Mouse (Mus musculus) limb, embryonic 12.5 days (tissue): ENCODE results near the gene Zmiz1. TPM values are rescaled to one million over a fixed set of nuclear protein-coding genes. Genes with fewer than 3 reads are reported as not detected.

ENCODE experiments used
- ATAC-seq: fragments of 200-750 bp; cut with Nextera tagmentation; 2 replicates; pipeline ENCODE4 v1.8.0; 2017; ENCODE audit warnings: low read depth, moderate TSS enrichment; ENCODE audit not compliant: insufficient number of reproducible peaks, insufficient read depth, low FRiP score, low TSS enrichment
- H3K27ac ChIP-seq: fragments of 300-500 bp; sonication (generic); 2 replicates; pipeline ENCODE4 v1.5.1; 2016; ENCODE audit warnings: mild to moderate bottlenecking, moderate library complexity
- H3K27me3 ChIP-seq: fragments of 300-500 bp; sonication (generic); 2 replicates; pipeline ENCODE4 v1.6.1; 2016; ENCODE audit warnings: mild to moderate bottlenecking, moderate library complexity
- H3K36me3 ChIP-seq: fragments of 300-500 bp; sonication (generic); 2 replicates; pipeline ENCODE4 v1.6.1; 2016; ENCODE audit warnings: mild to moderate bottlenecking, moderate library complexity
- H3K4me1 ChIP-seq: fragments of 300-500 bp; sonication (generic); replicated peaks from 2 replicates; pipeline ENCODE4 v1.6.1; 2016
- H3K4me2 ChIP-seq: fragments of 300-500 bp; sonication (generic); 2 replicates; pipeline ENCODE4 v1.6.1; 2016; ENCODE audit warnings: mild to moderate bottlenecking, moderate library complexity
- H3K4me3 ChIP-seq: fragments of 300-500 bp; sonication (generic); replicated peaks from 2 replicates; pipeline ENCODE4 v1.5.1; 2016; ENCODE audit warnings: mild to moderate bottlenecking
- H3K9ac ChIP-seq: fragments of 300-500 bp; sonication (generic); replicated peaks from 2 replicates; pipeline ENCODE4 v1.6.1; 2016; ENCODE audit warnings: mild to moderate bottlenecking, moderate library complexity
- H3K9me3 ChIP-seq: fragments of 300-500 bp; sonication (generic); 2 replicates; pipeline ENCODE4 v1.6.1; 2016; ENCODE audit warnings: mild to moderate bottlenecking, moderate library complexity
- WGBS: fragments of 180-500 bp; shearing (Covaris S2); methylation state at CpG from one replicate; pipeline ENCODE4 v1.1.7; 2016; 5-methylcytosine and 5-hydroxymethylcytosine counted together
- polyA plus RNA-seq: library from polyadenylated mRNA; unstranded; fragments of >200 nt; fragmentation: Nextera tagmentation; extraction: Ambion mirVana; gene quantifications from 2 replicates; pipeline ENCODE4 v1.2.1, GENCODE M21; 2016

The Zmiz1 gene
- polyA plus RNA-seq, 1 experiment from 2014 or later = 53.4 TPM

- Histone ChIP-seq H3K9ac (no peak overlapping the region), H3K27ac (no peak overlapping the region), H3K4me3 (no peak overlapping the region), H3K4me1 (peaks cover 18% of the 10 kb centered on the region), H3K4me2 (no peak overlapping the region), H3K27me3 (no peaks in the 10 kb centered on the region), H3K9me3 (no peaks in the 10 kb centered on the region), H3K36me3 (peaks cover 84% of the 10 kb centered on the region)
- 84% methylated on average over 2 of the region's 2 CpGs for WGBS
- ATAC-seq = no peak
Observed at GRCm38 (mm10) chr14:25538522-25538921, 79.5 kb downstream of the Zmiz1 start.

GRCm38 (mm10) chr14:25539493-25540116 lies 80.6 kb downstream of the Zmiz1 start:
- no peak overlapping the region for H3K9ac ChIP-seq
- H3K4me2 ChIP-seq = no peak overlapping the region
- H3K9me3 ChIP-seq = no peaks in the 10 kb centered on the region
- H3K36me3 ChIP-seq = peaks cover 86% of the 10 kb centered on the region
- no peak for ATAC-seq
- H3K27me3 ChIP-seq = no peaks in the 10 kb centered on the region
- 82% methylated on average over 10 of the region's 10 CpGs for WGBS
- H3K4me1 ChIP-seq = peaks cover 8% of the 10 kb centered on the region
- H3K27ac ChIP-seq = 0 out of 2 replicates have a peak overlapping the region, but pooled peaks have one; percentile 50
- H3K4me3 ChIP-seq = no peak overlapping the region

- Histone ChIP-seq H3K27me3 (no peaks in the 10 kb centered on the region), H3K9me3 (no peaks in the 10 kb centered on the region), H3K4me2 (no peak overlapping the region), H3K36me3 (peaks cover 86% of the 10 kb centered on the region), H3K9ac (no peak overlapping the region), H3K4me1 (peaks cover 6% of the 10 kb centered on the region), H3K27ac (0 out of 2 replicates have a peak overlapping the region, but pooled peaks have one; percentile 1), H3K4me3 (no peak overlapping the region)
- WGBS = 78% methylated on average over 4 of the region's 4 CpGs
- no peak for ATAC-seq
Observed at GRCm38 (mm10) chr14:25540172-25540571, 81.2 kb downstream of the Zmiz1 start.

GRCm38 (mm10) chr14:25541213-25541612 lies 82.2 kb downstream of the Zmiz1 start:
- Histone ChIP-seq H3K4me2 (no peak overlapping the region), H3K27me3 (no peaks in the 10 kb centered on the region), H3K9me3 (no peaks in the 10 kb centered on the region), H3K27ac (no peak overlapping the region), H3K4me3 (no peak overlapping the region), H3K4me1 (peaks cover 16% of the 10 kb centered on the region), H3K9ac (no peak overlapping the region), H3K36me3 (peaks cover 86% of the 10 kb centered on the region)
- WGBS = 79% methylated on average over 5 of the region's 5 CpGs
- ATAC-seq = no peak

- peaks cover 86% of the 10 kb centered on the region for H3K36me3 ChIP-seq
Observed at GRCm38 (mm10) chr14:25543098-25543497, 84.1 kb downstream of the Zmiz1 start.

GRCm38 (mm10) chr14:25543927-25544326 lies 84.9 kb downstream of the Zmiz1 start:
- Histone ChIP-seq H3K4me2 (no peak overlapping the region), H3K9ac (no peak overlapping the region), H3K4me3 (no peak overlapping the region), H3K9me3 (no peaks in the 10 kb centered on the region), H3K36me3 (peaks cover 87% of the 10 kb centered on the region), H3K27ac (no peak overlapping the region), H3K27me3 (no peaks in the 10 kb centered on the region), H3K4me1 (peaks cover 43% of the 10 kb centered on the region)
- ATAC-seq = no peak
- 89% methylated on average over 4 of the region's 4 CpGs for WGBS

More at GRCm38 (mm10) chr14:25543098-25543497, 84.1 kb downstream of the Zmiz1 start:
- 89% methylated on average over 4 of the region's 4 CpGs for WGBS
- H3K4me1 ChIP-seq = peaks cover 35% of the 10 kb centered on the region
- no peaks in the 10 kb centered on the region for H3K9me3 ChIP-seq
- no peak for ATAC-seq
- no peak overlapping the region for H3K4me2 ChIP-seq
- no peak overlapping the region for H3K4me3 ChIP-seq
- H3K9ac ChIP-seq = no peak overlapping the region
- no peak overlapping the region for H3K27ac ChIP-seq
- no peaks in the 10 kb centered on the region for H3K27me3 ChIP-seq

GRCm38 (mm10) chr14:25546852-25547621 lies 88.1 kb downstream of the Zmiz1 start:
- Histone ChIP-seq H3K27me3 (no peaks in the 10 kb centered on the region), H3K4me2 (peak overlapping the region; percentile 17; the same call in 1 of the 2 replicates), H3K9me3 (no peaks in the 10 kb centered on the region), H3K27ac (peak overlapping the region; percentile 85), H3K4me1 (peaks cover 70% of the 10 kb centered on the region), H3K4me3 (no peak overlapping the region), H3K9ac (no peak overlapping the region), H3K36me3 (peaks cover 78% of the 10 kb centered on the region)
- peak; percentile 67 for ATAC-seq
- WGBS = 38% methylated on average over 14 of the region's 14 CpGs

GRCm38 (mm10) chr14:25547882-25548281 lies 88.9 kb downstream of the Zmiz1 start:
- Histone ChIP-seq H3K4me2 (no peak overlapping the region), H3K9ac (no peak overlapping the region), H3K9me3 (no peaks in the 10 kb centered on the region), H3K4me3 (no peak overlapping the region), H3K27ac (peak overlapping the region; percentile 85), H3K27me3 (no peaks in the 10 kb centered on the region), H3K36me3 (peaks cover 87% of the 10 kb centered on the region), H3K4me1 (peaks cover 75% of the 10 kb centered on the region)
- WGBS = 66% methylated on average over 9 of the region's 9 CpGs
- no peak for ATAC-seq

GRCm38 (mm10) chr14:25548650-25549049 lies 89.7 kb downstream of the Zmiz1 start:
- Histone ChIP-seq H3K9me3 (no peaks in the 10 kb centered on the region), H3K27me3 (no peaks in the 10 kb centered on the region), H3K4me2 (no peak overlapping the region), H3K36me3 (peaks cover 89% of the 10 kb centered on the region), H3K4me3 (no peak overlapping the region), H3K27ac (peak overlapping the region; percentile 37; the same call in 1 of the 2 replicates), H3K4me1 (peaks cover 83% of the 10 kb centered on the region), H3K9ac (no peak overlapping the region)
- no peak for ATAC-seq
- WGBS = 35% methylated on average over 6 of the region's 6 CpGs

GRCm38 (mm10) chr14:25549125-25549524 lies 90.1 kb downstream of the Zmiz1 start:
- H3K4me1 ChIP-seq = peaks cover 88% of the 10 kb centered on the region
- no peak for ATAC-seq
- no peaks in the 10 kb centered on the region for H3K9me3 ChIP-seq

More at GRCm38 (mm10) chr14:25549125-25549524, 90.1 kb downstream of the Zmiz1 start:
- Histone ChIP-seq H3K4me3 (no peak overlapping the region), H3K27ac (no peak overlapping the region), H3K9ac (no peak overlapping the region), H3K27me3 (no peaks in the 10 kb centered on the region), H3K4me2 (no peak overlapping the region), H3K36me3 (peaks cover 88% of the 10 kb centered on the region)
- WGBS = 77% methylated on average over 7 of the region's 7 CpGs
